Mouse (Mus musculus): ENCODE data around the gene Ski. TPM values are rescaled to one million over a fixed set of nuclear protein-coding genes. Genes with fewer than 3 reads are reported as not detected.

Gene Ski
- polyA plus RNA-seq, 1 experiment from 2014 or later, result 10.6 TPM

DNA sequence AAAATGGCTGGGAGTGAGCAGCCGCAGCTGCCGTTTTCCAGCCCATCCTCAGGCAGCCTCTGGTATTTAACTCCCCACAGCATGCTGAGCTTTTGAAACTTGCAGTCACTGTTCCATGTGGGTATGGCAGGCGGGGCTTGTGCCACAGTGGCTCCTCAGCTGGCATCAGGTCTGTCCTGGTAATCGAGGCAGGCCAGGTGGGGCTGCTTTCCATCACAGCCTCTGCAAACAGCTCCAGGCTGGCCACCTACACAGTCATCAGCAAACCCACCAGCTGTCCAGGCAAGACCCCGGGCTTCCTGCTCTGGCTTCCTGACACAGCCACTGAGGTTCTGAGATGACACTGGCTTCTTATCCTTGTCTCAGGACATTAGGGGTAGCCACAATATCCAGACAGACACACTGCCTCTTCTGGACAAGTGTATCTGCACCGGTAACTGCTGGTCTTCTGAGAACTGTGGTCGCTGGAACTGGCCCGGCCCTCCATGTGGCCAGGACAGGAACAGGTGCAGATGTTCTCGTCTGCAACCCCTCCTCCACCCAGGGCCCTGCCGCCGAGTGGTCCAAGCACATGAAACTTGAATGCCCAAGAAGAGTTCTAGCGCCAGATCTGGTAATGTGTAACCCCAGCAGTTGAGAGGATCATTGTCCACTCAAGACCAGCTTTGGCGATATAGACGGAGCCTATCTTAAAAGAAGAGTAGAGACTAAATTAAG is 76.1 kb downstream of the Ski start:
- DNase-seq (ENCODE audit: low spot score), result no peak
- H3K4me3 ChIP-seq, result no peak overlapping the region
- H3K27ac ChIP-seq, result 0 out of 2 replicates have a peak overlapping the region, but pooled peaks have one; percentile 89
- 83% methylated on average over 14 of the region's 14 CpGs for WGBS
- H3K4me1 ChIP-seq, result peaks cover 61% of the 10 kb centered on the region
- H3K9me3 ChIP-seq (replicated peaks), result no peaks in the 10 kb centered on the region
- H3K36me3 ChIP-seq, result no peaks in the 10 kb centered on the region
- peaks cover 16% of the 10 kb centered on the region; the same call in 1 of the 2 replicates for H3K27me3 ChIP-seq (ENCODE audit: low read depth, poor library complexity, severe bottlenecking)

DNA sequence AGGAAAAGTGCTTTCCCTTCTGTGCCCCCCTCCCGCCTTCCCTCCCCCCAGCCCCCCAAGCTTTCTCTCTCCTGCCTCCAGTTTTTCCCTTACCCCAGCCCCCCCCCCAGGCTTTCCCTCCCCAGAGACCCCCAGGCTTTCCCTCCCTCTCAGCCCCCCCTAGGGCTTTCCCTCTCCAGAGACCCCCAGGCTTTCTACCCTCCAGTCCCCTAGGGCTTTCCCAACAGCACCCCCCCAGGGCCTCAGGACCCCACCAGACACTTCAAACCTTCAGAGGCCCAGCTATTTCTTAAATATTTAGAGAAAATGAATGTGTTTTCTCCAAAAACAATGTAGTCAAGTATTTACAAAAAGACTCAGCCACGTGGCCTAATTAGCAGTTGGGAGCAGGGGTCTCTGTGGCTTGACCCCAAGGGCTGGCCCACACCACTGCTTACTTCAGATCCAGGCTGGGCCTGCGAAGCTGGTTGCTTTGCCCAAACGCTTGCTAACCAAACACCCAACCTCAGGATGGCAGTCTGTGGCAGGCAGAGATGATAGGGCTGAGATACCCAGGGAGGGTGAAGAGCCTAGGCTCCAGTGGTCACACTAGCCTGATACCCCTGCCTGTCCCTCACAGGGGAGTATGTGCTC is 77.7 kb downstream of the Ski start:
- H3K4me1 ChIP-seq, result peaks cover 61% of the 10 kb centered on the region
- no peak overlapping the region for H3K4me3 ChIP-seq
- H3K9me3 ChIP-seq (replicated peaks), result no peaks in the 10 kb centered on the region
- no peak for DNase-seq (ENCODE audit: low spot score)
- 0 out of 2 replicates have a peak, but pooled peaks cover 7% of the 10 kb centered on the region for H3K27me3 ChIP-seq (ENCODE audit: low read depth, poor library complexity, severe bottlenecking)
- peak overlapping the region; percentile 89 for H3K27ac ChIP-seq
- H3K36me3 ChIP-seq, result no peaks in the 10 kb centered on the region
- 49% methylated on average over 4 of the region's 4 CpGs for WGBS

GRCm38 (mm10) chr4:155143871-155144502 is 78.4 kb downstream of the Ski start:
- peaks cover 58% of the 10 kb centered on the region for H3K4me1 ChIP-seq

GRCm38 (mm10) chr4:155143411-155143810 is 79.0 kb downstream of the Ski start:
- Histone ChIP-seq H3K9me3 (replicated peaks) (no peaks in the 10 kb centered on the region), H3K4me1 (peaks cover 56% of the 10 kb centered on the region), H3K36me3 (no peaks in the 10 kb centered on the region), H3K4me3 (no peak overlapping the region), H3K27ac (peak overlapping the region; percentile 89), H3K27me3 (ENCODE audit: low read depth, poor library complexity, severe bottlenecking) (no peaks in the 10 kb centered on the region)
- no peak for DNase-seq (ENCODE audit: low spot score)
- 53% methylated on average over 2 of the region's 2 CpGs for WGBS

More at GRCm38 (mm10) chr4:155143871-155144502, 78.4 kb downstream of the Ski start:
- Histone ChIP-seq H3K9me3 (replicated peaks) (no peaks in the 10 kb centered on the region), H3K4me3 (peak overlapping the region; percentile 8; the same call in 1 of the 2 replicates), H3K36me3 (no peaks in the 10 kb centered on the region), H3K27ac (peak overlapping the region; percentile 89), H3K27me3 (ENCODE audit: low read depth, poor library complexity, severe bottlenecking) (0 out of 2 replicates have a peak, but pooled peaks cover under 1% of the 10 kb centered on the region)
- 59% methylated on average over 12 of the region's 12 CpGs for WGBS
- DNase-seq (ENCODE audit: low spot score), result peak; percentile 72

GRCm38 (mm10) chr4:155142836-155143235 is 79.6 kb downstream of the Ski start:
- H3K27ac ChIP-seq, result peak overlapping the region; percentile 7; the same call in 1 of the 2 replicates

GRCm38 (mm10) chr4:155140795-155141265 is 81.6 kb downstream of the Ski start:
- WGBS, result 61% methylated on average over 12 of the region's 12 CpGs

More at GRCm38 (mm10) chr4:155142836-155143235, 79.6 kb downstream of the Ski start:
- H3K9me3 ChIP-seq (replicated peaks), result no peaks in the 10 kb centered on the region
- no peaks in the 10 kb centered on the region for H3K36me3 ChIP-seq
- H3K4me1 ChIP-seq, result peaks cover 61% of the 10 kb centered on the region
- 91% methylated on average over 5 of the region's 5 CpGs for WGBS
- H3K4me3 ChIP-seq, result no peak overlapping the region
- DNase-seq (ENCODE audit: low spot score), result no peak
- H3K27me3 ChIP-seq (ENCODE audit: low read depth, poor library complexity, severe bottlenecking), result no peaks in the 10 kb centered on the region

DNA sequence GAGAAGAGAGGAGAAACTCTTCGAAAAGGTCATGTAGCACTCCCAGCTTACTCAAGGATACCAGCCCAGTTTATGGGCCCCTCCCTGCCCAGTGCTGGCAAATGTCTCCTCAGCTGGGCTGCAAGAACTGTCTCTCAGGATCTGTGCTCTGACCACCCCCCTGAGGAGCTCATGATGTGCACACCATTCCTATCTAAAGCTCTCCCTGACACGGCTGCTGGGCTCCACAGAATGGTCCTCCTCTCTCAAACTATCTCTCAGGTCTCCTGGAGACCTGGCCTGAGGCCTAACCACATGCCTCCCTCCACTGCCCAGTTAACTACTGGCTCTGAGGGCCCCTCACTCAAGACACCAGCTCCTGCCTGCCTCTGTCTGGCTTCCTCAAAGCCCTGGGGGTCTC is 82.2 kb downstream of the Ski start:
- no peak for DNase-seq (ENCODE audit: low spot score)
- H3K27ac ChIP-seq, result peak overlapping the region; percentile 4; the same call in 1 of the 2 replicates
- H3K27me3 ChIP-seq (ENCODE audit: low read depth, poor library complexity, severe bottlenecking), result no peaks in the 10 kb centered on the region
- WGBS, result 78% methylated on average over 2 of the region's 2 CpGs
- no peak overlapping the region for H3K4me3 ChIP-seq
- H3K36me3 ChIP-seq, result no peaks in the 10 kb centered on the region
- no peaks in the 10 kb centered on the region for H3K9me3 ChIP-seq (replicated peaks)
- peaks cover 66% of the 10 kb centered on the region for H3K4me1 ChIP-seq

More at GRCm38 (mm10) chr4:155140795-155141265, 81.6 kb downstream of the Ski start:
- no peaks in the 10 kb centered on the region for H3K9me3 ChIP-seq (replicated peaks)
- H3K27me3 ChIP-seq (ENCODE audit: low read depth, poor library complexity, severe bottlenecking), result no peaks in the 10 kb centered on the region
- no peak overlapping the region for H3K4me3 ChIP-seq
- no peaks in the 10 kb centered on the region for H3K36me3 ChIP-seq
- peaks cover 66% of the 10 kb centered on the region for H3K4me1 ChIP-seq
- no peak for DNase-seq (ENCODE audit: low spot score)
- peak overlapping the region; percentile 4 for H3K27ac ChIP-seq

DNA sequence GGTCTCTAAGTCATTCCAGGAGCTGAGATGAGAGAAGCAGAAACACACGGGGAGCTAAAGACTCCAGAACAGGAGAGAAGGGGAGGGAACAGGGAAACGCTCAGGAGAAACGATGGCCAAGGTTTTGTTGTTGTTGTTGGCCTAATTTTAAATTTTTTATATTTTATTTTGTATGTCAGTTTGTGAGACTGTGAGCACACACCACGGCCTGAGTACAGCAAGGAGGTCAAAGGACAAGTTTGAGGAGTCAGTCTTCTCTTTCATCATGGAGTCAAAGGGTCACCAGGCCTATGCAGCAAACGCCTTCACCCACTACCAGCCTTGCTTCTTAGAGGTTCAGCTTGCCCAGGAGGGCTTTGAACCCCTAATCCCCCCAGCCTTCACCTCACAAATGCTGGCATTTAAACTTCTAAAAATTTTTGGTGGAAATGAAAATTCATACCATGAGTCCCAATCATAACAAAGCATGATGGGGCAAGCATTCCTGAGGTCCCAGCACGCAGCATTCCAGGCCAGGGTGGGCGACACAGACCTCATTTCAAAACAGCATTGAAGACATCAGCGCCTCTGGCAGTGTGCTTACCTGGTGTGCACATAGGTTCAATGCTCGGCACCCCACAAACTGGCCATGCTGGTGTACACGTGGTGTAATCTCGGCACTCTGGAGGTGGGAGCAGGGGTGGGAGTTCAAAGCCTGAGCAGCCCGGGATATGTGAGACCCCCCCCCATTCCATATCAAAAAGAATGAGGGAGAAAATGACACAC is 82.9 kb downstream of the Ski start:
- Histone ChIP-seq H3K9me3 (replicated peaks) (no peaks in the 10 kb centered on the region), H3K36me3 (no peaks in the 10 kb centered on the region), H3K27ac (no peak overlapping the region), H3K27me3 (ENCODE audit: low read depth, poor library complexity, severe bottlenecking) (no peaks in the 10 kb centered on the region), H3K4me1 (peaks cover 66% of the 10 kb centered on the region), H3K4me3 (no peak overlapping the region)
- 77% methylated on average over 12 of the region's 12 CpGs for WGBS
- DNase-seq (ENCODE audit: low spot score), result no peak

- H3K27ac ChIP-seq, result peak overlapping the region; percentile 21; the same call in 1 of the 2 replicates
- no peaks in the 10 kb centered on the region for H3K36me3 ChIP-seq
- WGBS, result 90% methylated on average over 8 of the region's 8 CpGs
- H3K9me3 ChIP-seq (replicated peaks), result no peaks in the 10 kb centered on the region
- DNase-seq (ENCODE audit: low spot score), result no peak
- no peaks in the 10 kb centered on the region for H3K27me3 ChIP-seq (ENCODE audit: low read depth, poor library complexity, severe bottlenecking)
- H3K4me3 ChIP-seq, result no peak overlapping the region
- peaks cover 66% of the 10 kb centered on the region for H3K4me1 ChIP-seq
These were observed 83.9 kb downstream of the Ski start for GRCm38 (mm10) chr4:155138451-155138850.

GRCm38 (mm10) chr4:155137891-155138290 is 84.5 kb downstream of the Ski start:
- H3K27me3 ChIP-seq (ENCODE audit: low read depth, poor library complexity, severe bottlenecking), result no peaks in the 10 kb centered on the region
- no peak for DNase-seq (ENCODE audit: low spot score)
- H3K4me1 ChIP-seq, result peaks cover 69% of the 10 kb centered on the region
- WGBS, result 87% methylated on average over 7 of the region's 7 CpGs
- H3K4me3 ChIP-seq, result no peak overlapping the region
- H3K27ac ChIP-seq, result peak overlapping the region; percentile 21
- H3K36me3 ChIP-seq, result no peaks in the 10 kb centered on the region
- H3K9me3 ChIP-seq (replicated peaks), result no peaks in the 10 kb centered on the region

DNA sequence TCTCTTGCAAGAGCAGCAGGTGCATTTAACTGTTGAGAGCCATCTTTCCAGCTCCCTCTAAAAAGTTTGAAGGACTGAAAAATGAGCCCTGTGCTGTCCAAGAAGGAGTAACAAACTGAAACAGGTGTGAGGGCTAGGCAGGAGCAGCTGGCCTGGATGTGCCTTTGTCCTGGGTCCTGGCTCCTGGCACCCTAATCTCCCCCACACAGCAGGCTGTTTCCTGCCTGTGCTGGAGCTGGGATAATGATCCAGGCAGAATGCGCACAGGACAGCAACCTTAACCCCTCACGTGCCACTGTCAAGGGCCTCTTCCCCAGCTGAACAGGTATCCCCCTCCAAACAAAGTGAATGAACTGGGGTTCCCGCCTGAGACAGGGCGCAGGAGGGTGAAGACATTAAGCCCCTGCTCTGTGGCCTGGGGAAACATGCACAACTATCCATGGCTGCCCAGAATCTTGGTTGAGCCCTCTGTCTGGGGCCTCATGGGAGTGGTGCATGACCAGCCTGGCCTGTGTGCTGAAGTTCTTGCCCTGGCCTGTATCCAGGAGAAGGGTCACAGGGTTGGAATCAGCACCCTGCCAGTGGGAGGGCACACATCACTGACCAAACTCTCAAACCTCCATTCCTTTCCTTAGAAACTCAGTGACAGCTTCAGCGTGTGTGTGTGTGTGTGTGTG is 86.3 kb downstream of the Ski start:
- WGBS, result 57% methylated on average over 5 of the region's 5 CpGs
- DNase-seq (ENCODE audit: low spot score), result peak; percentile 49
- Histone ChIP-seq H3K9me3 (replicated peaks) (no peaks in the 10 kb centered on the region), H3K27ac (peak overlapping the region; percentile 81), H3K27me3 (ENCODE audit: low read depth, poor library complexity, severe bottlenecking) (no peaks in the 10 kb centered on the region), H3K4me1 (peaks cover 84% of the 10 kb centered on the region), H3K36me3 (no peaks in the 10 kb centered on the region), H3K4me3 (no peak overlapping the region)

GRCm38 (mm10) chr4:155134686-155135172 is 87.7 kb downstream of the Ski start:
- no peaks in the 10 kb centered on the region for H3K36me3 ChIP-seq
- H3K27ac ChIP-seq, result peak overlapping the region; percentile 81
- no peaks in the 10 kb centered on the region for H3K27me3 ChIP-seq (ENCODE audit: low read depth, poor library complexity, severe bottlenecking)
- peaks cover 77% of the 10 kb centered on the region for H3K4me1 ChIP-seq
- WGBS, result 88% methylated on average over 7 of the region's 7 CpGs
- no peaks in the 10 kb centered on the region for H3K9me3 ChIP-seq (replicated peaks)
- no peak overlapping the region for H3K4me3 ChIP-seq
- no peak for DNase-seq (ENCODE audit: low spot score)
